Mouse (Mus musculus) cerebellum, postnatal 4 days (tissue): ENCODE results near the gene Dnah17.

Experiments
- DNase-seq, 2 experiments: peaks; one replicate each; pipeline ENCODE4 v3.0.0; 2022; ENCODE audit warnings: low spot score in 2 of 2, mixed read lengths in 1 of 2

Gene Dnah17

DNA sequence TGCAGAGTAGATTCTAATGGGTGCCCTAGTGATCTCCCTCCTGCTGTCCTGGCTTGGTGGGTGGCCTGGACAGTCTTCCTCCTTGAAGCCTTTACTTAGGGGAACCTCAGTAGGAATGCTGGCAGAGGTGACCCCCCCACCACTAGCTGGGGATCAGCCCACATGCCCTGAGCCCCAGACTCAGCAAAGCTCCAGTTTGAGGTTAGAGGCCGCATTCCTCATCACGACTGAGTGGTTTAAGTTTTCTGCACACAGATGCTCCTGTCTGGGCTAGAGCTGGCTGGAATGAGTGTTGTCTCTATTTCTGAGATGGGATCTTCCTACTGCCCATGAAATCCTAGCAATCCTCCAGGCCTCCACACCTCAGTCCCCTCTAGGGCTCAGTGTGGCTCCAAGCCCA, 106.3 kb downstream of the Dnah17 start:
- no peak for DNase-seq

- DNase-seq: no peak
Measured at GRCm38 (mm10) chr11:118023475-118023874, 107.0 kb downstream of the Dnah17 start.

DNA sequence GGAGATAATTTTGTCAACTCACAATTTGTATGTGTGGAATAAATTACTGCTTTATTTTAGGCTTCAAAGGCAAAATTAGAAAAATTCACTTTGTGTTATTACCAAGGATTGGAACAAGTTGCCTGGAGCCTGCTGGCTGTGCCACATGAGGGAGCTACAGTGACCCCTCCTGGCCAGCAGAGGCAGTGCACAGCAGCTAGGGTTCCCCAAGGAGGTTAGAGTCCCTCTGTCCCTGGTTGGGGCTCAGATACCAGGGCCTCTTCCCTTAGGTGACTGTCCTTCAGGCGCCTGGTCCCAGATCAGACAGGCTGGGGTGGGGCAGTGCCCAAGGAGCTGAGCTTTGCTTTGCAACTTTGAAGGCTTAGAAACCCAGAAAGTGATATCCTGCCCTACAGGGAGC, 108.6 kb downstream of the Dnah17 start:
- peak; percentile 59 to 70 for DNase-seq

DNA sequence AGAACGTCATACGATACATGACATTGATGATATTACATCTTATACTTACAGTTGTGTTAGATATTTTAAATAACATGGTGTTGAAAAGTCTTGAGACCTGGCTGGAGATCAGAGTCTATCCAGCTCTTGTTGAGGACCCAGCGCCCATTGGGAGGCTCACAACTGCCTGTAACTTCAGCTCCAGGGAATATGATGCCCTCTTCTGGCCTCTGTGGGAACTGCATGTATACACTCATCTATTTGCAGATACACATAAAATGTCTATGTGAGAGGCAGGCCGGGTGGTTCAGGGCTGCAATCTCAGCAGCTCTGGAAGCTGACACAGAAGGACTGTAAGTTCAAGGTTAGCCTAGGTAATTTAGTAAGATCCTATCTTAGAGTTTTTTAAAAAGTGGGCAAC, 112.1 kb downstream of the Dnah17 start:
- peak in 1 of 2 experiments; percentile 17 for DNase-seq

GRCm38 (mm10) chr11:118015381-118016145, 114.9 kb downstream of the Dnah17 start:
- DNase-seq: no peak

GRCm38 (mm10) chr11:118014391-118014995, 115.9 kb downstream of the Dnah17 start:
- no peak for DNase-seq

DNA sequence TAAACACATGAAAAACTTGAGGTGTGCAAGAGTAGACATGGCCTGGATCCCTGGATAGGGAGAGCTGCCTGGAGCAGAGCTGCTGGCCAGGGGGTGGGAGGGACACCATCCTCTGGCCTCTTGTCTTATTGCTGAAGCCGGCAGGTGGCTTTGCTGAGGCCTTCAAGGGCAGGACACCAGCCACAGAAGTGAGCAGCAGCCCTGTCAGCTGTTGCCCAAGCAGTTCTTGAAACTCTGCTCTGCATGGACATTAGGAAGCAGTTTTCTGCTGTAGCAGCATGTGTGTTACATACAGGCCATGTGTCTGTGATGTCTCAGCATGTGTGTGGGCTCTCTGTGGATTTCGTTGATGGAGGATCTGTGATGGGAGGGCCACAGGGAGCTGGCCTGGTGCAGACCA, 117.1 kb downstream of the Dnah17 start:
- no peak for DNase-seq

- no peak for DNase-seq
Measured at GRCm38 (mm10) chr11:118012595-118012994, 117.8 kb downstream of the Dnah17 start.

DNA sequence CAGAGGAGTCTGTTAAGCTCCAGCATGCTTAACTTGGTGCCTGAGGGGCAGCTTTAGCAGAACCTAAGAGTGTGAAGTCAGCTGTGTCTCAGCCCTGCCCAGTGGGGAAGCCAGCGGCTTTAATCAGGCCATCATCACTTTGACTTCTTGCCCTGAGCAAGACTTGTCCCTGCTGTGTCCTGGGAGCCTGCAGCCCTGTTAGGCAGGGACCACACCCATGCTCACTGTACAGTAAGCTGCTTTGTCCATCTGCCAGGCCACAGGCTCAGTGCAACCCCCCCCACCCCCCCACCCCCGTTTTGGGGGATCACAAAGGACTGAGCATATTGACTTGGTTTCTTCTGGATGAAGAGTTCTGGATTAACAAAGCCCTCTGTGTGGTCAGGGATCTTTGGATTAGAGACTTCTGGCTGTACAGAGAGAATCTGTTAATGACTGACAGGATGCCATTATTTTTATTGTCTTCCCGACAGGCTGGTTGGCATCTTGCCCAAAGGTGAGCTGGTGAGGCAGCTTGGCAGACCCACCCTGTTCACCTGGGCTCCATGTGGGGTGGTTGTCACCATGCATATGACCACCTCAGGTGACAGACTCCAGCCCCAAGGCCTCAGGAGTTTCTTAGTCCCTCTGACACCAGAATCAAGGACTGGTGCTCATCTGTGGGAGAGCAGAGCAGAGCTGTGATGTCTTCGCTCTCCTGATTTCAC, 120.4 kb downstream of the Dnah17 start:
- DNase-seq: no peak

- no peak for DNase-seq
Measured at GRCm38 (mm10) chr11:118008843-118009242, 121.6 kb downstream of the Dnah17 start.

- DNase-seq: no peak
Measured at GRCm38 (mm10) chr11:118008144-118008805, 122.2 kb downstream of the Dnah17 start.

DNA sequence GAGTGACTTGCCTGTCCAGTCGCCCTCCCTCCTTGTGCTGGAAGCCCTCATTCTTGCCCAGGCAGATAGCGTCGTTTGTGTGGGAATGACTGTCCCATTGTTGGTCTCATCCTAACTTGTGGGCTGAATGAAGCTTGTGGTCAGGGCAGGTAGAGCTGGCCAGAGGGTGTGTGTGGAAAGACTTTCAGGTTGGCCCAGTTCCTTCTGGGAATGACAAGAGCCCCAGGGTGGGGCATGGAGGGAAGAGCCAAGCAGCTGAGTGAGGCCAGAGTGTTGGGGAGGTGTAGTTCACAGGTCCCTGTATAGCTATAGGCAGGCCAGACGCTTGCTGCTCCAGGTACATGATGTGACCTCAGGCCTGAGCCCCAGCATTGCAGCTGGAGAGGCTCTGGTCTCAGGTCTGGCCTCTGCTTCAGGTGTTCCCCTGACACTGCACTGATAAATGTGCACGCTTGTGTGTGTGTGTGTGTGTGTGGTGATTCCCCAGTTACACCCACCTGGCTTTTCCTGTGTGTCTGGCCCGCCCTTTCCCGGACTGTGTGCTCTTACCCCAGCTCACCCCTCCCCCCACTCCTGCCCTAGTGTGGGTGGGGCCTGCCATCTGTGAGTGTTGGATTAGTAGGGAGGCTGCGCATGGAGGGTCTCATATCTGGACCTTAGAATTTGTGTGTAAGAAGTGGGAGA, 122.8 kb downstream of the Dnah17 start:
- DNase-seq: no peak

GRCm38 (mm10) chr11:118004217-118004616, 126.2 kb downstream of the Dnah17 start:
- DNase-seq: no peak

DNA sequence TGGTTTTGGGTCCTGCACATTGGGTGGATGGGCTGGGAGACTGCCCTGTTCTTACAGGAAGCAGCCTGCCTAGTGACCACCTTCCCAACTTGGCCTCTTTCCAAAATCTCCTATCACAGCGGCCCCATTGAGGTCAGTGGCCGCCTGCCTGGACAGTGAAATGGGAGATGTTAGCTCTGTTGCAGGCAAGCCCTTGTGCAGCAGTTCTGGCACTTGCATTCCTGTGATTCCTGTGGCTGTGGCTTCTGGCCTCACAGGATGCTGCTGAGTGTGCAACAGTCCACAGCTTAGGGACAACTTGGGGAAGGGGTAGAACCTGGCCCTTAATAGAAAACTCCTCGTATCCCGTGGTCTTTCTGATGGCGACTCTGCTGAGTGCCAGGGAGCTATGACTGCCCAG, 126.7 kb downstream of the Dnah17 start:
- DNase-seq: no peak

- no peak for DNase-seq
Measured at GRCm38 (mm10) chr11:118003176-118003575, 127.3 kb downstream of the Dnah17 start.

DNA sequence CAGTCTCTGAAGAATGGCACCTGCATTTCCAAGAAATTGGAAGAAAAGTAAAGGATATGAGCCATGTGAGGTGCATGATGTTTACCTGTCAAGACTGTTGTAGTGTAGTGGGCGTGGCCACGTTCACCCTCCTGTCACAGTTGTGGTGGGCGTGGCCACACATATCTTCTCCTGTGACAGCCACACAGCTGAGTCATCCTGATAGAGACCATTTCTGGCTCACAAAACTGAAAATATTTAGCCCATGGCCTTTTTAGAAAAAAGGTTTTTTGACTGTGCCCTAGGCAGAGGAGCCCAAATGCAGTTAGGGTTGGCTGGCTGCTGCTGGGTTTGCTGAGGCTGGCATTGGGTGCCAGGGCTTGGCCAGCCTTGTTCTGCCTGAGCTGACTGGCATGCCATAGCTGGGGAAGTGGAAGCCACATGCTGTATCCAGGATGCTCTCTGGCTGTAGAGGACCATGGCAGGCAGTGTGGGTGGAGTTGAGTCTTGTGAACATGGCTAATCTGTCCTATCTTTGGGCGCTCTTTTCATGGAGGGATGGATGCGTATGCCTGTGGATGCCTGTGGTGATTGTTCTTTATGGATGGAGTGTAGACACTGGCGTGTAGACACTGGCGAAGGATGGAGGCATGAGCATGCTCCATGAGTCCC, 129.7 kb downstream of the Dnah17 start:
- no peak for DNase-seq

GRCm38 (mm10) chr11:118000083-118000482, 130.4 kb downstream of the Dnah17 start:
- DNase-seq: no peak

- DNase-seq: no peak
Measured at GRCm38 (mm10) chr11:117999260-117999934, 131.0 kb downstream of the Dnah17 start.

GRCm38 (mm10) chr11:117998356-117998755, 132.1 kb downstream of the Dnah17 start:
- no peak for DNase-seq

- DNase-seq: no peak
Measured at GRCm38 (mm10) chr11:117997085-117997484, 133.3 kb downstream of the Dnah17 start.

DNA sequence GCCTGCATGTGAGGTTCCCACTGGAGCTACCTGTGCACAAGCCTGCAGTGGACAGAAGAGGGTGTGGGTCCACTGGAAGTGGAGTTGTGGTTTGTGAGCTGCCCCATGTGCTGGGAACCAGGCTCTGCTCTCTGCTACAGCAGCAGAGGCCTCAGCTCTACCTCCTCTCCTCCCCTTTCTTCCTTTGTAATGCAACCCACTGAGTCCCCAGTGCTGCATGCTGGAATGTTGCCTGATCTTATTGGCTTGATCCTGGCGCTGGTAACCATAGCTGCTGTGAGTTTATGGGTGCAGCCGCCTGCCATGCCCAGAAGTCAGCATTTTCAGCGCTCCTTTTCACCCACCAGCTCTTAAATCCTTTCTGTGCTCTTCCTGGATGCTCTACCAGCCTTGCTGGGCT, 134.4 kb downstream of the Dnah17 start:
- no peak for DNase-seq
